Mouse (Mus musculus): ENCODE measurements around the gene Grin2d. TPM values are rescaled to one million over a fixed set of nuclear protein-coding genes. Genes with fewer than 3 reads are reported as not detected.

Gene Grin2d
- polyA plus RNA-seq (2015; fragmentation: Nextera tagmentation; extraction: Ambion mirVana): 0.19 and 0.33 TPM in 2 replicates

GRCm38 (mm10) chr7:45878278-45878677, at the start of gene Grin2d:
Gene Grin2d, minus strand, starts transcription at chr7:45878378.

GRCm38 (mm10) chr7:45923762-45924428, 45.7 kb upstream of the Grin2d start, which contains the start of gene Ccdc114:
Gene Ccdc114, plus strand, starts transcription at chr7:45924072.

GRCm38 (mm10) chr7:45921242-45921621, 43.1 kb upstream of the Grin2d start, which contains the start of gene Emp3:
Gene Emp3, minus strand, starts transcription at chr7:45921404.

GRCm38 (mm10) chr7:45896517-45897257, 18.5 kb upstream of the Grin2d start, which contains the start of the genes Syngr4 and Tmem143:
Gene Syngr4, minus strand, starts transcription at chr7:45896714.
Gene Tmem143, plus strand, starts transcription at chr7:45896941.

GRCm38 (mm10) chr7:45872624-45873023, 5.6 kb downstream of the Grin2d start, which contains the start of gene Kdelr1:
Gene Kdelr1, plus strand, starts transcription at chr7:45872772.

GRCm38 (mm10) chr7:45830427-45831127, 47.6 kb downstream of the Grin2d start, which contains the start of gene Grwd1:
Gene Grwd1, minus strand, starts transcription at chr7:45830944.

GRCm38 (mm10) chr7:45824598-45824997, 53.6 kb downstream of the Grin2d start, which contains the start of gene Kcnj14:
Gene Kcnj14, minus strand, starts transcription at chr7:45824782.

GRCm38 (mm10) chr7:45813787-45814779, 64.1 kb downstream of the Grin2d start, which contains the start of gene Cyth2:
Gene Cyth2, minus strand, starts transcription at chr7:45814581.

GRCm38 (mm10) chr7:45784524-45785372, 93.4 kb downstream of the Grin2d start, which contains the start of gene Sult2b1:
Gene Sult2b1, minus strand, starts transcription at chr7:45784669.

GRCm38 (mm10) chr7:45783511-45784091, 94.6 kb downstream of the Grin2d start, which contains the start of gene Lmtk3:
Gene Lmtk3, plus strand, starts transcription at chr7:45783738.

Other genes starting within 250 kb of the Grin2d start
- gene Mamstr, start 238.4 kb downstream of the Grin2d start, polyA plus RNA-seq (2015; fragmentation: Nextera tagmentation; extraction: Ambion mirVana): 2.5 and 3.1 TPM in 2 replicates
- 0.10 and 0.32 TPM in 2 replicates for gene Fut2, start 212.0 kb downstream of the Grin2d start, polyA plus RNA-seq (2015; fragmentation: Nextera tagmentation; extraction: Ambion mirVana)
- not detected in 2 replicates for gene Ntn5, start 194.4 kb downstream of the Grin2d start, polyA plus RNA-seq (2015; fragmentation: Nextera tagmentation; extraction: Ambion mirVana)
- gene Sec1, start 184.0 kb downstream of the Grin2d start, polyA plus RNA-seq (2015; fragmentation: Nextera tagmentation; extraction: Ambion mirVana): 0.10 TPM in 1 of 2 replicates, not detected in the other
- 0.72 and 1.8 TPM in 2 replicates for gene Car11, start 178.5 kb downstream of the Grin2d start, polyA plus RNA-seq (2015; fragmentation: Nextera tagmentation; extraction: Ambion mirVana)
- gene Dbp, start 173.3 kb downstream of the Grin2d start, polyA plus RNA-seq (2015; fragmentation: Nextera tagmentation; extraction: Ambion mirVana): 2.1 and 2.9 TPM in 2 replicates
- 888 and 898 TPM in 2 replicates for gene Rpl18, start 162.9 kb downstream of the Grin2d start, polyA plus RNA-seq (2015; fragmentation: Nextera tagmentation; extraction: Ambion mirVana)
- gene Sphk2, start 160.4 kb downstream of the Grin2d start, polyA plus RNA-seq (2015; fragmentation: Nextera tagmentation; extraction: Ambion mirVana): 9.7 and 11.7 TPM in 2 replicates
- gene Fam83e, start 157.2 kb downstream of the Grin2d start, polyA plus RNA-seq (2015; fragmentation: Nextera tagmentation; extraction: Ambion mirVana): 0.29 and 0.65 TPM in 2 replicates
- gene Spaca4, start 152.6 kb downstream of the Grin2d start, polyA plus RNA-seq (2015; fragmentation: Nextera tagmentation; extraction: Ambion mirVana): not detected in 2 replicates
- 0.24 TPM in 1 of 2 replicates, not detected in the other for gene Lmtk3, start 94.6 kb downstream of the Grin2d start, polyA plus RNA-seq (2015; fragmentation: Nextera tagmentation; extraction: Ambion mirVana)
- gene Sult2b1, start 93.7 kb downstream of the Grin2d start, polyA plus RNA-seq (2015; fragmentation: Nextera tagmentation; extraction: Ambion mirVana): 0.42 and 0.79 TPM in 2 replicates
- gene Cyth2, start 63.8 kb downstream of the Grin2d start, polyA plus RNA-seq (2015; fragmentation: Nextera tagmentation; extraction: Ambion mirVana): 36.4 and 37.5 TPM in 2 replicates
- gene Kcnj14, start 53.6 kb downstream of the Grin2d start, polyA plus RNA-seq (2015; fragmentation: Nextera tagmentation; extraction: Ambion mirVana): 0.18 and 0.21 TPM in 2 replicates
- gene Grwd1, start 47.4 kb downstream of the Grin2d start, polyA plus RNA-seq (2015; fragmentation: Nextera tagmentation; extraction: Ambion mirVana): 30.0 and 31.3 TPM in 2 replicates
- 24.3 and 27.4 TPM in 2 replicates for gene Kdelr1, start 5.6 kb downstream of the Grin2d start, polyA plus RNA-seq (2015; fragmentation: Nextera tagmentation; extraction: Ambion mirVana)
- gene Syngr4, start 18.3 kb upstream of the Grin2d start, polyA plus RNA-seq (2015; fragmentation: Nextera tagmentation; extraction: Ambion mirVana): 1.4 and 1.5 TPM in 2 replicates
- gene Tmem143, start 18.6 kb upstream of the Grin2d start, polyA plus RNA-seq (2015; fragmentation: Nextera tagmentation; extraction: Ambion mirVana): 3.2 and 4.1 TPM in 2 replicates
- gene Emp3, start 43.0 kb upstream of the Grin2d start, polyA plus RNA-seq (2015; fragmentation: Nextera tagmentation; extraction: Ambion mirVana): 170 and 224 TPM in 2 replicates
- gene Ccdc114, start 45.7 kb upstream of the Grin2d start, polyA plus RNA-seq (2015; fragmentation: Nextera tagmentation; extraction: Ambion mirVana): 2.6 and 4.1 TPM in 2 replicates
- gene Abcc6, start 151.9 kb upstream of the Grin2d start, polyA plus RNA-seq (2015; fragmentation: Nextera tagmentation; extraction: Ambion mirVana): 0.02 and 0.05 TPM in 2 replicates
- 18.8 and 21.1 TPM in 2 replicates for gene Nomo1, start 155.3 kb upstream of the Grin2d start, polyA plus RNA-seq (2015; fragmentation: Nextera tagmentation; extraction: Ambion mirVana)
- gene Kcnj11, start 222.4 kb upstream of the Grin2d start, polyA plus RNA-seq (2015; fragmentation: Nextera tagmentation; extraction: Ambion mirVana): not detected in 2 replicates

Data from spleen, postnatal 0 days (tissue).